Mouse (Mus musculus) liver, embryonic 14.5 days (tissue): Measurements from ENCODE around the gene Synj2.

Experiments used
- CTCF ChIP-seq: IDR thresholded peaks from 2 replicates; pipeline ENCODE4 v1.5.1; 2016; ENCODE audit warnings: antibody characterized with exemption, low read depth, control low read depth
- EP300 ChIP-seq: IDR thresholded peaks from 2 replicates; pipeline ENCODE4 v1.6.1; 2016; ENCODE audit warnings: antibody characterized with exemption, low read depth

- TF ChIP-seq CTCF (no peak), EP300 (no peak)
Observed at GRCm38 (mm10) chr17:6025831-6026230, 84.8 kb downstream of the Synj2 start.
